Mouse (Mus musculus) stomach, embryonic 16.5 days (tissue): ENCODE results near the gene Wnt3a. TPM values are rescaled to one million over a fixed set of nuclear protein-coding genes. Genes with fewer than 3 reads are reported as not detected.

Source experiments
- ATAC-seq: fragments of 200-750 bp; cut with Nextera tagmentation; 2 replicates; pipeline ENCODE4 v1.8.0; 2017; ENCODE audit warnings: moderate number of reproducible peaks, moderate TSS enrichment; ENCODE audit not compliant: insufficient read depth, low FRiP score
- H3K27ac ChIP-seq: fragments of 300-500 bp; sonication (generic); 2 replicates; pipeline ENCODE4 v1.5.1; 2014; ENCODE audit warnings: low read length
- H3K27me3 ChIP-seq: fragments of 300-500 bp; sonication (generic); 2 replicates; pipeline ENCODE4 v1.6.1; 2014; ENCODE audit warnings: low read length, control low read depth, mixed read lengths; ENCODE audit not compliant: control insufficient read depth, insufficient read depth
- H3K36me3 ChIP-seq: fragments of 300-500 bp; sonication (generic); 2 replicates; pipeline ENCODE4 v1.6.1; 2014; ENCODE audit warnings: low read length; ENCODE audit not compliant: control insufficient read depth, insufficient read depth
- H3K4me1 ChIP-seq: fragments of 300-500 bp; sonication (generic); 2 replicates; pipeline ENCODE4 v1.6.1; 2014; ENCODE audit warnings: low read length, control low read depth, mixed read lengths; ENCODE audit not compliant: control insufficient read depth, insufficient read depth
- H3K4me2 ChIP-seq: fragments of 300-500 bp; sonication (generic); 2 replicates; pipeline ENCODE4 v1.6.1; 2014; ENCODE audit warnings: low read depth, low read length, mixed read lengths
- H3K4me3 ChIP-seq: fragments of 300-500 bp; sonication (generic); replicated peaks from 2 replicates; pipeline ENCODE4 v1.5.1; 2014; ENCODE audit warnings: mild to moderate bottlenecking, low read length
- H3K9ac ChIP-seq: fragments of 300-500 bp; sonication (generic); 2 replicates; pipeline ENCODE4 v1.6.1; 2014; ENCODE audit warnings: low read length
- H3K9me3 ChIP-seq: fragments of 300-500 bp; sonication (generic); replicated peaks from 2 replicates; pipeline ENCODE4 v1.6.1; 2016; ENCODE audit warnings: low read length, control low read depth; ENCODE audit not compliant: control insufficient read depth
- WGBS: fragments of 180-500 bp; shearing (Covaris S2); extraction: QIAGEN DNeasy Blood & Tissue Kit; methylation state at CpG from one replicate; pipeline ENCODE4 v1.1.7; 2014; 5-methylcytosine and 5-hydroxymethylcytosine counted together
- polyA plus RNA-seq: library from polyadenylated mRNA; unstranded; fragments of >200 nt; fragmentation: Nextera tagmentation; extraction: Ambion mirVana; gene quantifications from 2 replicates; pipeline ENCODE4 v1.2.1, GENCODE M21; 2015

Wnt3a gene
- 0.23 and 0.62 TPM in 2 replicates for polyA plus RNA-seq

DNA sequence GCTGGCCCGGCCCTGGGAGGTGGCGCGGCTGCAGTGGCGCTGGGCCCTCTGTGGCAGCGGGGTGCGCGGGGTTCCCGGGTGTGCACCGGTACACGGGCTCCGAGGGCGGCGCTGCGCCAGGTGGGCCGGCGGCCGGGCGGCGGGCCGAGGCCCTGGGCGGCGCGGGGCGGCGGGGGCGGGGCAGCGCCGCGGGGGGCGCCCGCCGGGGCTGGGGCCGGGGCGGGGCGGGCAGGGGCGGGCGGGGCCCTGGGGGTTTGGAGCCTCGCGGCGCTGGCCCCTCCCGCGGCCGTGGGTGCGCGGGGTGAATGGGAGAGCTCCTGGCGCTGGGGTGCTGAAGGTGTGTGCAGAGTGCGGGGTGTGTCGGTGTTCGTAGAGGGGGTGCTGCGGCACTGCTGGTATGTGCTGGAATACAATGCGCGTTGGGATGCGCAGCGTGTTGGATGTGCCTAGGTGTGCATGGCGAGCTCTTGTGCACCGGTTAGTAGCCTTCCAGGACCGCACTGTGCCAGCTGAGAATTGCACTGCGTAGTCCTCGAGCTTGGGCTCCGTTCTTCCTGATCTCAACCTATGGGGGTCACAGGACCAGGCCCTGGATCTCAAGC is at the start of gene Wnt3a:
Gene Wnt3a, minus strand, starts transcription at position 51 of the 602 bp plus-strand sequence.
- Histone ChIP-seq H3K4me1 (peaks cover 5% of the 10 kb centered on the region), H3K9me3 (no peaks in the 10 kb centered on the region), H3K27me3 (peaks cover 78% of the 10 kb centered on the region), H3K9ac (peak within 1 kb of the TSS; percentile 55), H3K4me2 (peak within 1 kb of the TSS; percentile 61), H3K27ac (no peak within 1 kb of the TSS), H3K4me3 (peak within 1 kb of the TSS; percentile 45), H3K36me3 (no peaks in the 10 kb centered on the region)
- no peak; the same call in 1 of the 2 replicates for ATAC-seq
- WGBS = 1% methylated on average over 28 of the region's 60 CpGs

DNA sequence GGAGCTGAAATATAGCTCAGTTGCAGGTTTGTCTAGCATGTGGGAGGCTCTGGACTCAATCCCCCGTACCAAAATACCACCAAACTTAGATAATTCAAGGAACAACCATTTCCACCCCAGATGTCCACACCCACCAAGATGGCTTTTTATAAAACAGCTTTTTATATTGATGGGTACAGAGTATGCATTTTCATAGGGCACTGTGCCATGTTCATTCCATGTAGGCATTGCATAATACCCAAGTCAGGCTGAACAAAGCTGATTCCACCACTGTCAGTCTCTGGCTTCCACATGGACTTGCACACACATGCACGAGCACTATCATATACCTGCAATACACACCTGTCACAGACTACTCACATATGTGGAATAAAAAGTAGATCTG is 48.2 kb upstream of the Wnt3a start:
- 88% methylated on average over 2 of the region's 2 CpGs for WGBS
- Histone ChIP-seq H3K4me3 (no peak overlapping the region), H3K9me3 (no peaks in the 10 kb centered on the region), H3K27me3 (no peaks in the 10 kb centered on the region), H3K9ac (no peak overlapping the region), H3K4me2 (no peak overlapping the region), H3K27ac (no peak overlapping the region), H3K4me1 (peaks cover 5% of the 10 kb centered on the region; the same call in 1 of the 2 replicates), H3K36me3 (no peaks in the 10 kb centered on the region)
- ATAC-seq = no peak

DNA sequence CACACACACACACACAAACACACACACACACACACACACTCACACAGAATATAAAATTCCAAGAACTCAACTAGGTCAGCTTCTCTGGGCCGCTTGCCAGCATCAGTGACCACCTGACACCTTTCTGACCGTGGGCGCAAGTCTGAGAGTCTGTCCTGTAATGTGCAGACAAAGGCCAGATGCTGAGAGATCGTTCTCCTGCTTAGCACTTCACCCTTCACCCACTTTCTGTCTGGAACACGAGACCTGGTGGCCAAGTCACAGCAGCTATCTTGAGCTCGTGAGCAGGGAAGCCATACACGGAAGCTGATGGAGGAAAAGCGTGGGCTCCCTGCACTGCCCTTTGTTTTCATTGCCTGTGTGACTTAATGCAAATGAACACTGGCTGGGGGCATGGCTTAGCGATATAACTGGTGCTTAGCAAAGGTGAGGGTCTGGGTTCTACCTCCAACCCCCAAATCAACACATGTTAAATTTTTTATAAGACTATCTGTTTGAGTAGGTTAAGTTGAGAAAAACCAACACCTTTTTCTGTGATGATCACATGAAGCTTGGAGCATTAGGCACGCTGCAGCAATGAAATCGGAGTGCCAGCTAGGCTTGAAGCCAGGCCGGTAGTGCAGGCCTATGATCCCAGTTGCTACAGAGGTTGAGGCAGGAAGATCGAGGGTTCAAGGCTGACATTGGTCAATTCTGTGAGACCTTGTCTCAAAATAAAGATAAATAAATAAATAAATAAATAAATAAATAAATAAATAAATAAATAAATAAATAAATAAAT is 47.6 kb upstream of the Wnt3a start:
- Histone ChIP-seq H3K4me3 (no peak overlapping the region), H3K4me2 (no peak overlapping the region), H3K36me3 (no peaks in the 10 kb centered on the region), H3K4me1 (peaks cover 10% of the 10 kb centered on the region; the same call in 1 of the 2 replicates), H3K9ac (no peak overlapping the region), H3K27me3 (no peaks in the 10 kb centered on the region), H3K27ac (no peak overlapping the region), H3K9me3 (no peaks in the 10 kb centered on the region)
- no peak for ATAC-seq
- WGBS = 62% methylated on average over 13 of the region's 13 CpGs

DNA sequence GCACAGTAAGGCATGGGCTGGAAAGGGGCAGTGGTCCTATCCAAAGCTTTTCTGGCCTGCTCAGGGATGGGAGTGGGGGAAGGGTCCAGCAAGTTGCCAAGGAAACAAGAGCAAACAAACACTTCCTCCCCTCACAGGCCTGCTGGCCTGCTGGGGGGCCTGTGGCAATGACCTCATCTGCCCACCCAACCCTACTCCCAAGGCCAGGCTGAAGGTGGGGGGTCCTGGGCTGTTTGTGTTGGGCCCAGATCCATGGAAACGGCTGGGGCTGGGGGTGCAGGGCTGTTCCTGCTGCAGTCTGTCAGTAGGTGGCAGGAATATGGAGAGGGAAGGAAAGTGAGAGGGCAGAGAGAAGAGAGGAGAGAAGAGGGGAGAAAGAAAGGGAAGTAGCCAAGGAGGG is 45.8 kb upstream of the Wnt3a start:
- Histone ChIP-seq H3K4me2 (no peak overlapping the region), H3K4me1 (peaks cover 11% of the 10 kb centered on the region; the same call in 1 of the 2 replicates), H3K27me3 (no peaks in the 10 kb centered on the region), H3K9ac (no peak overlapping the region), H3K27ac (no peak overlapping the region; the same call in 1 of the 2 replicates), H3K36me3 (no peaks in the 10 kb centered on the region), H3K4me3 (no peak overlapping the region), H3K9me3 (no peaks in the 10 kb centered on the region)
- WGBS = 14% methylated on average over 1 of the region's 1 CpGs
- peak; percentile 39; the same call in 1 of the 2 replicates for ATAC-seq

DNA sequence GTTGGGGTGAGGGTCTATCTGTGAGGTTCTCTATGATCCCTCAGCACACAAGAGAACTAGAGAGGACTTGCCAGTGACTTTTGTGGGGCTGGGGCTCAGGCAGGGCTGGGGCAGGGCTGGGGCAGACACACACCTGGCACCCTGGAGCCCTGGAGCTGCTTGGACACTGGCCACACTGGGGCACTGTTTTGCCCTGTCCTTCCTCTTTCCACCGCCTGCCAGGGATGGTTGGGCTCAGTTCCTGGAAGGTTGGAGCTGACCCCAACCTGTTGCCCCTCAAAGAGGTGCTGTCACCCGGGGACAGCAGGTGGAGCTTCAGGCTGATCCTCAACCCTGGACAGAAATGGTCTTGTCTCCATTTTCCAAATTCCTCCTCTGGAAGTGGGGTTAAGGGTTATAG is 45.4 kb upstream of the Wnt3a start:
- Histone ChIP-seq H3K4me3 (no peak overlapping the region), H3K36me3 (no peaks in the 10 kb centered on the region), H3K9me3 (no peaks in the 10 kb centered on the region), H3K9ac (no peak overlapping the region), H3K4me1 (peaks cover 11% of the 10 kb centered on the region; the same call in 1 of the 2 replicates), H3K4me2 (no peak overlapping the region), H3K27me3 (no peaks in the 10 kb centered on the region), H3K27ac (no peak overlapping the region)
- 53% methylated on average over 2 of the region's 2 CpGs for WGBS
- ATAC-seq = no peak

DNA sequence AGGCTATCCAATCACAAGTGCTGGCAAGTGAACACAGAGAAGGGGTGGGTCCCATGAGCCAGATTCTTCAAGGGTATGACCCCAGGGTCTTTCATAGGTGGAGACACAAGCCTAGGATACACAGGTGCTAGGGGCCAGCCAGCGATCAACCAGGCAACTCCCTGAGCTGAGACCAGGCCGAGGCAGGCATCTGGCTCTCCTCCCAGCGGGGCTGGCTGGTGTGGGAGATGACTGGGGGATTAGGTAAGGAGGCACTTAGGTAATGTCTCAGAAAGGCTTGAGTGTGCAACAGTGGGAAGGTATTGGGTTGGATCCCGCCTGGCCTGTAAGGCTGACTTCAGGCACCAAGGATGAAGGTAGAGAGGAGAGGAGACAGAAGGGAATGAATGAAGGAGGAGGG is 44.6 kb upstream of the Wnt3a start:
- Histone ChIP-seq H3K4me1 (peaks cover 11% of the 10 kb centered on the region; the same call in 1 of the 2 replicates), H3K9me3 (no peaks in the 10 kb centered on the region), H3K9ac (no peak overlapping the region), H3K4me2 (no peak overlapping the region), H3K4me3 (no peak overlapping the region), H3K27ac (no peak overlapping the region), H3K36me3 (no peaks in the 10 kb centered on the region), H3K27me3 (no peaks in the 10 kb centered on the region)
- WGBS = 62% methylated on average over 4 of the region's 4 CpGs
- ATAC-seq = no peak

DNA sequence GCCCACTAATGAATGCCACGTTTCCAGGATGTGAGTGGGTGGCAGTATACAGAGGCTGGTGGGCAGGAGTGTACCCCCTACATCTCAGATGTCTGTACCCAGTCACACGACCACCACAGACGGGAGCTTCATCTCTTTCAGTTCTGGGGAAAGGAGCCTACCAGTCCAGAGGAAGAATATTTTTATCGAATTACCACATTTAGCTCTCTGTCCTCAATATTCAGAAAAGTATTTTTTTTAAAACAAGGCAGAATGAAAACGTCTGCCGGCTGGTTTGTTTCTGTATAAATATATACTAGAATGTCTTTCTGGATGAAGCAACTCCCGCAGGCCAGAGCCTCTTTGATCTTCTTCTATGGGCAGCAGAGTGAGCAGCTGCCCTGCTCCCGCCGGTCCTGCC is 42.4 kb upstream of the Wnt3a start:
- H3K27ac ChIP-seq = 0 out of 2 replicates have a peak overlapping the region, but pooled peaks have one; percentile 41

DNA sequence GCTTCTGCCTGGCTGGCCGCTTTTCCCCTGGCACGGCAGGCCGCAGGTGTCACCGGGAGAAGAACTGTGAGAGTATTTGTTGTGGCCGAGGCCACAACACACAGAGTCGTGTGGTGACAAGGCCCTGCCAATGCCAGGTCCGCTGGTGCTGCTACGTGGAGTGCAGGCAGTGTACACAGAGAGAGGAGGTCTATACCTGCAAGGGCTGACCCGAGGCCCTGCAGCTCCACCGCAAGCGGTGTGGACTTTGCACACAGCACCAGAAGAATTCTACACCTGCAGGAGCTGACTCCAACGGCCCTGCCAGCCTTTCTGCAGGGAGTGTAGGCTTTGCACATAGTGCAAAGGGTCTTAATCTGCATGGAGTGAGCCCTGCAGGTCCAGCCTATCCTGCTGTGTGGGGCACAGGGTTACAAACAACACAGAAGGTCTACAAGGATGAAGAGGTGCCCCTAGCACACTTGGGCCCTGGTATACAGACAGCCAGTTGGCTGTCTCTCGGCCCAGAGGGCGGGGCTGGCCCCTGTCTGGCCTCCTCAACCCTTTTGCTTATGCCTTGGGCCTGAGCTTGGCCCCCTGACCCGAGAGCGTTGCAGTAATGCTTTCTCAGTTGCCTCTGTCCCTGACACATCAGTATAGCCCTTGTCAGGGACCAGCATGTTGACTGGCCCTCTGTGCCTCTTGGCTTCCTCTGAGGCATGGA is 40.8 kb upstream of the Wnt3a start:
- 0 out of 2 replicates have a peak, but pooled peaks have one; percentile 12 for ATAC-seq
- WGBS = 65% methylated on average over 16 of the region's 16 CpGs
- no peak overlapping the region for H3K4me2 ChIP-seq

More for the DNA sequence above, 42.4 kb upstream of the Wnt3a start:
- WGBS = 37% methylated on average over 9 of the region's 9 CpGs
- H3K9ac ChIP-seq = no peak overlapping the region
- H3K27me3 ChIP-seq = no peaks in the 10 kb centered on the region
- H3K36me3 ChIP-seq = no peaks in the 10 kb centered on the region
- no peak overlapping the region for H3K4me2 ChIP-seq
- no peak for ATAC-seq
- no peaks in the 10 kb centered on the region for H3K9me3 ChIP-seq
- no peak overlapping the region for H3K4me3 ChIP-seq
- H3K4me1 ChIP-seq = peaks cover 11% of the 10 kb centered on the region; the same call in 1 of the 2 replicates

More for the DNA sequence above, 40.8 kb upstream of the Wnt3a start:
- no peak overlapping the region for H3K4me3 ChIP-seq
- peaks cover 9% of the 10 kb centered on the region; the same call in 1 of the 2 replicates for H3K4me1 ChIP-seq
- no peaks in the 10 kb centered on the region for H3K36me3 ChIP-seq
- H3K27me3 ChIP-seq = no peaks in the 10 kb centered on the region
- 0 out of 2 replicates have a peak overlapping the region, but pooled peaks have one; percentile 8 for H3K9ac ChIP-seq
- H3K27ac ChIP-seq = no peak overlapping the region
- H3K9me3 ChIP-seq = no peaks in the 10 kb centered on the region
